Mouse (Mus musculus) heart, adult 2 months (tissue): ENCODE measurements at regions not wholly inside any gene's neighbourhood (a gene's known extent, or its start where the extent isn't known, plus 50 kb on each side); places are given as distances from the start of the nearest gene placed in this dataset.

Source experiments
- CTCF ChIP-seq: fragments of 200-600 bp; IDR thresholded peaks from 2 replicates; pipeline ENCODE4 v1.8.1; 2022; ENCODE audit warnings: antibody characterized with exemption, mild to moderate bottlenecking, moderate library complexity
- EP300 ChIP-seq: fragments of 200-500 bp; IDR thresholded peaks from 2 replicates; pipeline ENCODE4 v1.6.1; 2011; ENCODE audit warnings: low read depth, low read length, control low read depth; ENCODE audit not compliant: insufficient read depth

DNA sequence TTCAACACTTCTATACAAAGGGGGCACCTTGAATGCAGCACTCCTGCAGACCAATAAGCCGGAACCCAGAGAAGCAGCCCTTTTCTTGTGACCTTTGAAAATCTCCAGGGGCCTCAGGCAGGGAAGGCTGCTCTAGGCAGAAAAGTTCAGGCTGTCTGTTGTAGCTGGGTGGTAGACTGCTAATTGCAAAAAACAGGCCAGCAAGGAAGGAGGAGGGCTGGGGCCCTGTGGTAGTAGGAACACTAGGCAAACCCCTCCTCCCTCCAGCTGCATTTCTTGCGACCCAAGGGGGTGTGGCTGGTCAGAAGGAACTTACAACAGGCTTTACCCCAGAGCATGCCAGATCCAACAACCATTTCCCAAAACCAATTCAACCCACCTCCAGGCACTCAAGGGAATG lies 482.8 kb downstream of the Bnc2 start:
- TF ChIP-seq EP300 (no peak), CTCF (no peak)
